Mouse (Mus musculus) midbrain, embryonic 11.5 days (tissue): ENCODE results near the gene Hsd17b11. TPM values are rescaled to one million over a fixed set of nuclear protein-coding genes. Genes with fewer than 3 reads are reported as not detected.
"Not testable (repeated sequence)": the region's sequence is repeated elsewhere in the genome, so short reads cannot be mapped to it uniquely, and the experiment has no call there.

Source experiments
- ATAC-seq: fragments of 200-750 bp; cut with Nextera tagmentation; 2 replicates; pipeline ENCODE4 v1.8.0; 2017; ENCODE audit warnings: moderate TSS enrichment, moderate library complexity; ENCODE audit not compliant: low FRiP score
- DNase-seq: peaks from one replicate; pipeline ENCODE4 v3.0.0; 2015; ENCODE audit warnings: low spot score; ENCODE audit errors: missing footprints
- H3K27ac ChIP-seq: fragments of 300-500 bp; sonication (generic); 2 replicates; pipeline ENCODE4 v1.5.1; 2014; ENCODE audit warnings: low read depth, low read length
- H3K27me3 ChIP-seq: fragments of 300-500 bp; sonication (generic); 2 replicates; pipeline ENCODE4 v1.6.1; 2014; ENCODE audit warnings: mild to moderate bottlenecking, low read length, moderate library complexity, mixed read lengths; ENCODE audit not compliant: control insufficient read depth, insufficient read depth
- H3K36me3 ChIP-seq: fragments of 300-500 bp; sonication (generic); 2 replicates; pipeline ENCODE4 v1.6.1; 2014; ENCODE audit warnings: mild to moderate bottlenecking, low read length, moderate library complexity, mixed read lengths; ENCODE audit not compliant: control insufficient read depth, insufficient read depth
- H3K4me1 ChIP-seq: fragments of 300-500 bp; sonication (generic); 2 replicates; pipeline ENCODE4 v1.6.1; 2014; ENCODE audit warnings: low read length; ENCODE audit not compliant: control insufficient read depth, insufficient read depth
- H3K4me2 ChIP-seq: fragments of 300-500 bp; sonication (generic); 2 replicates; pipeline ENCODE4 v1.6.1; 2014; ENCODE audit warnings: mild to moderate bottlenecking, moderate library complexity
- H3K4me3 ChIP-seq: fragments of 300-500 bp; sonication (generic); 2 replicates; pipeline ENCODE4 v1.5.1; 2014; ENCODE audit warnings: low read depth, low read length
- H3K9ac ChIP-seq: fragments of 300-500 bp; sonication (generic); 2 replicates; pipeline ENCODE4 v1.6.1; 2014; ENCODE audit warnings: low read length
- H3K9me3 ChIP-seq: fragments of 300-500 bp; sonication (generic); 2 replicates; pipeline ENCODE4 v1.6.1; 2016; ENCODE audit warnings: low read length; ENCODE audit not compliant: control insufficient read depth
- WGBS: fragments of 180-500 bp; shearing (Covaris S2); extraction: QIAGEN DNeasy Blood & Tissue Kit; methylation state at CpG from one replicate; pipeline ENCODE4 v1.1.7; 2014; 5-methylcytosine and 5-hydroxymethylcytosine counted together
- polyA plus RNA-seq: library from polyadenylated mRNA; unstranded; fragments of >200 nt; fragmentation: Nextera tagmentation; extraction: Ambion mirVana; gene quantifications from 2 replicates; pipeline ENCODE4 v1.2.1, GENCODE M21; 2014

The Hsd17b11 gene
- polyA plus RNA-seq, 1 experiment from 2014 or later: 1.1 TPM

- Histone ChIP-seq H3K36me3 (no peaks in the 10 kb centered on the region), H3K4me2 (no peak within 1 kb of the TSS)
- WGBS: 85% methylated on average over 4 of the region's 4 CpGs
Observed at GRCm38 (mm10) chr5:103977297-103977696, 44.4 kb downstream of the Hsd17b11 start, which contains the start of gene Hsd17b13. Gene Hsd17b13, minus strand, starts transcription at chr5:103977410.

GRCm38 (mm10) chr5:103975736-103976135 lies 46.0 kb downstream of the Hsd17b11 start:
- DNase-seq (no peak), ATAC-seq (no peak)
- no peaks in the 10 kb centered on the region for H3K27me3 ChIP-seq
- no peaks in the 10 kb centered on the region for H3K9me3 ChIP-seq
- H3K4me3 ChIP-seq: no peak overlapping the region
- no peak overlapping the region for H3K27ac ChIP-seq
- H3K9ac ChIP-seq: no peak overlapping the region
- H3K4me2 ChIP-seq: no peak overlapping the region
- H3K4me1 ChIP-seq: no peaks in the 10 kb centered on the region
- WGBS: 87% methylated on average over 7 of the region's 7 CpGs
- no peaks in the 10 kb centered on the region for H3K36me3 ChIP-seq

More at GRCm38 (mm10) chr5:103977297-103977696, 44.4 kb downstream of the Hsd17b11 start, which contains the start of gene Hsd17b13:
- no peak within 1 kb of the TSS for H3K4me3 ChIP-seq
- no peaks in the 10 kb centered on the region for H3K9me3 ChIP-seq
- no peaks in the 10 kb centered on the region for H3K4me1 ChIP-seq
- H3K9ac ChIP-seq: no peak within 1 kb of the TSS
- DNase-seq (no peak), ATAC-seq (no peak)
- H3K27me3 ChIP-seq: no peaks in the 10 kb centered on the region
- no peak within 1 kb of the TSS for H3K27ac ChIP-seq

DNA sequence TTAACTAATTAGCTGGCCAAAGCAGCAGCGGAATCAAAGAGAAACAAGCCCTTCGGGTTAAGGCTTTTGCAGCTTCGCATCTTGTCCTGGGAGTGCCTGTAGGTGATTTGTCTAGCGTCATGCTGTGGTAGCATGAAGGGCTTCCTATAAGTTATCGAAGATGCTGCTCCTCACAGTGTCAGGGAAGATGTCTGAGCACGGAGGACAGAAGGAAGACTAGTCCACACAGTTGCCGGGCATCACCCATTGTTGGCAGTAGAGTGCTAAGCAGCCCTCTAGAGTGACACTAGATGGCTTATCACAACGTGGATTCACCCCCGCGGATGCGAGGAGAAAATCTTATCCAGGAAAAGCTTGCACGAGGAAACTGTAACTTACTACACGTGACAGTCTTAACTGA lies 48.9 kb downstream of the Hsd17b11 start:
- no peak overlapping the region for H3K27ac ChIP-seq
- ATAC-seq (no peak), DNase-seq (no peak)
- H3K9ac ChIP-seq: no peak overlapping the region
- no peaks in the 10 kb centered on the region for H3K27me3 ChIP-seq
- no peaks in the 10 kb centered on the region for H3K4me1 ChIP-seq
- no peak overlapping the region for H3K4me2 ChIP-seq
- 80% methylated on average over 13 of the region's 13 CpGs for WGBS
- no peaks in the 10 kb centered on the region for H3K36me3 ChIP-seq
- no peak overlapping the region for H3K4me3 ChIP-seq
- H3K9me3 ChIP-seq: no peaks in the 10 kb centered on the region

GRCm38 (mm10) chr5:103972379-103972778 lies 49.3 kb downstream of the Hsd17b11 start:
- Histone ChIP-seq H3K9me3 (no peaks in the 10 kb centered on the region), H3K27me3 (no peaks in the 10 kb centered on the region), H3K4me1 (no peaks in the 10 kb centered on the region), H3K36me3 (no peaks in the 10 kb centered on the region), H3K27ac (no peak overlapping the region), H3K4me2 (no peak overlapping the region), H3K9ac (no peak overlapping the region), H3K4me3 (no peak overlapping the region)
- 72% methylated on average over 19 of the region's 19 CpGs for WGBS
- DNase-seq (no peak), ATAC-seq (no peak)

DNA sequence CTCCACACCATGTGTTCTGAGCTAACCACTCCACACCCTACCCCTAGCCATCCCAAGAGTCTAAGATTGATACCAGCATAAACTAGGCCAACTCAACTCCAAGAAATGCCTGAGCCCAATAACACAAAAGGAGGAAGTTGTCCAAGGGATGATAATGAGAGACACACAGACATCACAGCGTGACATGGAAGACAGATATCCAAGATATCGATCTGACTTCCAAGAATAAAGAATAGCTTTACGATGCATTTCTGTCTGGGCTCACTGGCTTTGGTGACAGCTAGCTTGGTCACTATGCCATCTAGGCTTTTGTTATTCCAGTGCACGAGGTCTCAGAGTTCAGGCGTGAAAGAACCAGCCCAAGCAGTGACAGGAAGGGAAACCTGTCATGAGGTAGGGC lies 50.7 kb downstream of the Hsd17b11 start:
- Histone ChIP-seq H3K27me3 (no peaks in the 10 kb centered on the region), H3K36me3 (no peaks in the 10 kb centered on the region), H3K4me1 (no peaks in the 10 kb centered on the region), H3K4me2 (no peak overlapping the region), H3K27ac (no peak overlapping the region), H3K9ac (no peak overlapping the region), H3K9me3 (no peaks in the 10 kb centered on the region), H3K4me3 (no peak overlapping the region)
- 80% methylated on average over 5 of the region's 5 CpGs for WGBS
- DNase-seq (no peak), ATAC-seq (no peak)

DNA sequence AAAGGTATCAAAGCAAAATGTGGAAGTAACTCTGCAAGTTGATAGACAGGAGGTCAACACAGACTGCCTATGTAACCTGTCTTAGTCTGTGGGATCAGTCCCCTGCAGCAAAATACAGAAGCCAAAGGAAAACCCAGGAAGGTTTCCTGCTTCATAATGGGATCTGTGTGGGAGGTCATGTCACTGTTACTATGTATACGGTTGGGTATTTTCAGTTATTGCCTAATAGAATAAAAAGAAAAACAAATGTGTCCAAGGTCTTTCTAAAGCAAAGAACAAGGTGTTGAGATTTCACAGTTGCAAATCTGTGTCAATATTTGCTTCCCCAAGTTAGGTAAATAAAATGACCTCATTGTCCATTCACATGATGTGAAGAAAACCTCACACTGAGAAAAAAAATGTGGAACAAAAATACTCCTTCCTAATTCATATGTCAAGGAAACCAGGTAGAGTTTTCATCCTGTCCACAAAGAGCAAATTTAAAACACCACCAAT lies 58.7 kb downstream of the Hsd17b11 start:
- Histone ChIP-seq H3K4me1 (no peaks in the 10 kb centered on the region), H3K9me3 (no peaks in the 10 kb centered on the region), H3K27ac (no peak overlapping the region), H3K4me3 (no peak overlapping the region), H3K27me3 (no peaks in the 10 kb centered on the region), H3K4me2 (no peak overlapping the region), H3K9ac (no peak overlapping the region), H3K36me3 (no peaks in the 10 kb centered on the region)
- ATAC-seq (no peak), DNase-seq (no peak)
- whole genome bisulfite sequencing: 92% methylated on average over 1 of the region's 1 CpGs

GRCm38 (mm10) chr5:103954638-103955037 lies 67.1 kb downstream of the Hsd17b11 start:
- no peak for ATAC-seq
- WGBS: 84% methylated on average over 5 of the region's 5 CpGs
- Histone ChIP-seq H3K9ac (no peak overlapping the region), H3K27me3 (no peaks in the 10 kb centered on the region), H3K4me3 (no peak overlapping the region), H3K36me3 (no peaks in the 10 kb centered on the region), H3K4me2 (no peak overlapping the region), H3K4me1 (no peaks in the 10 kb centered on the region), H3K27ac (no peak overlapping the region), H3K9me3 (no peaks in the 10 kb centered on the region)
- DNase-seq: no peak

GRCm38 (mm10) chr5:103953135-103954083 lies 68.3 kb downstream of the Hsd17b11 start:
- Histone ChIP-seq H3K9me3 (no peaks in the 10 kb centered on the region), H3K4me2 (no peak overlapping the region), H3K36me3 (no peaks in the 10 kb centered on the region), H3K9ac (no peak overlapping the region), H3K4me1 (no peaks in the 10 kb centered on the region), H3K27ac (no peak overlapping the region), H3K27me3 (no peaks in the 10 kb centered on the region), H3K4me3 (no peak overlapping the region)
- no peak for DNase-seq
- ATAC-seq: no peak
- 91% methylated on average over 10 of the region's 10 CpGs for WGBS

DNA sequence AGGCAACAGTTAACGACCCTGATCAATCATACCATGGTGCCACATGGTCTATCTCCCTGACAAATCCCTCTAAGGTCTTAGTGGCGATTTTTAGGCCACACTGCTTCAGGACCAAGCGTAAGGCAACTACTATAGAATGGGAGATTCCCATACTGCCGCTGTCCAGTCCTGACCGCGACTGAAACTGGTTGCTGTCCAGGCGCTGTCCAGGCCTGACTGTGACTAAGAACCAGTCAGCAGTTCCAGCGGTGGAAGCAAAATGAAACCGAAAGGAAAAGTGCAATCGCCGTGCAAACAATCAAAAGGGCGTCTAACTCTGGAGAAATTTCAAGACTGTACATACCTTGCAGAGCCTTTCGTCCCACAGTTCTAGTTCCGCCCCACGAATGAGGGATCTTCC lies 71.6 kb downstream of the Hsd17b11 start:
- not testable (repeated sequence) for H3K4me2 ChIP-seq, DNase-seq, H3K36me3 ChIP-seq, H3K27ac ChIP-seq, H3K4me1 ChIP-seq, H3K9me3 ChIP-seq, H3K27me3 ChIP-seq, ATAC-seq, H3K9ac ChIP-seq, H3K4me3 ChIP-seq
- 93% methylated on average over 15 of the region's 15 CpGs for WGBS
